Mouse (Mus musculus): ENCODE measurements around the gene Inpp5a. TPM values are rescaled to one million over a fixed set of nuclear protein-coding genes. Genes with fewer than 3 reads are reported as not detected.

Inpp5a gene
- total RNA-seq, 2 experiments from 2014 or later = 183 to 186 TPM

- DNase-seq = peak; percentile 67
Measured at GRCm38 (mm10) chr7:139538541-139538940, 149.6 kb downstream of the Inpp5a start.

GRCm38 (mm10) chr7:139540601-139541000 lies 151.7 kb downstream of the Inpp5a start:
- no peak for DNase-seq

- DNase-seq = no peak
Measured at GRCm38 (mm10) chr7:139541422-139541821, 152.5 kb downstream of the Inpp5a start.

- no peak for DNase-seq
Measured at GRCm38 (mm10) chr7:139544706-139545625, 156.1 kb downstream of the Inpp5a start.

- no peak for DNase-seq
Measured at GRCm38 (mm10) chr7:139547325-139547724, 158.4 kb downstream of the Inpp5a start.

GRCm38 (mm10) chr7:139550086-139550783 lies 161.3 kb downstream of the Inpp5a start:
- DNase-seq = no peak

GRCm38 (mm10) chr7:139551519-139551918 lies 162.6 kb downstream of the Inpp5a start:
- no peak for DNase-seq

- DNase-seq = no peak
Measured at GRCm38 (mm10) chr7:139556331-139556730, 167.4 kb downstream of the Inpp5a start.

GRCm38 (mm10) chr7:139556746-139557526 lies 168.0 kb downstream of the Inpp5a start:
- no peak for DNase-seq

- no peak for DNase-seq
Measured at GRCm38 (mm10) chr7:139559659-139560058, 170.8 kb downstream of the Inpp5a start.

- DNase-seq = no peak
Measured at GRCm38 (mm10) chr7:139563425-139563824, 174.5 kb downstream of the Inpp5a start.

- no peak for DNase-seq
Measured at GRCm38 (mm10) chr7:139564161-139564560, 175.3 kb downstream of the Inpp5a start.

- DNase-seq = no peak
Measured at GRCm38 (mm10) chr7:139565998-139566397, 177.1 kb downstream of the Inpp5a start.

GRCm38 (mm10) chr7:139566533-139566932 lies 177.6 kb downstream of the Inpp5a start:
- DNase-seq = no peak

- no peak for DNase-seq
Measured at GRCm38 (mm10) chr7:139570788-139571187, 181.9 kb downstream of the Inpp5a start.

- DNase-seq = no peak
Measured at GRCm38 (mm10) chr7:139572665-139573064, 183.8 kb downstream of the Inpp5a start.

GRCm38 (mm10) chr7:139576064-139576686 lies 187.3 kb downstream of the Inpp5a start:
- no peak for DNase-seq

GRCm38 (mm10) chr7:139579261-139579905 lies 190.5 kb downstream of the Inpp5a start:
- no peak for DNase-seq

- peak; percentile 19 for DNase-seq
Measured at GRCm38 (mm10) chr7:139580851-139581775, 192.2 kb downstream of the Inpp5a start.

- DNase-seq = peak; percentile 29
Measured at GRCm38 (mm10) chr7:139581801-139582571, 193.1 kb downstream of the Inpp5a start.

Data from heart, postnatal 4 days (tissue).